Mouse (Mus musculus) neural tube, embryonic 12.5 days (tissue): ENCODE results near the gene Tnfsf8. TPM values are rescaled to one million over a fixed set of nuclear protein-coding genes. Genes with fewer than 3 reads are reported as not detected.

Experiments
- ATAC-seq: fragments of 200-750 bp; cut with Nextera tagmentation; 2 replicates; pipeline ENCODE4 v1.8.0; 2017; ENCODE audit warnings: low read depth, mild to moderate bottlenecking, moderate TSS enrichment, moderate library complexity; ENCODE audit not compliant: low FRiP score
- H3K27ac ChIP-seq: fragments of 300-500 bp; sonication (generic); 2 replicates; pipeline ENCODE4 v1.5.1; 2016
- H3K27me3 ChIP-seq: fragments of 300-500 bp; sonication (generic); replicated peaks from 2 replicates; pipeline ENCODE4 v1.6.1; 2016; ENCODE audit warnings: mild to moderate bottlenecking
- H3K36me3 ChIP-seq: fragments of 300-500 bp; sonication (generic); 2 replicates; pipeline ENCODE4 v1.6.1; 2016; ENCODE audit warnings: mild to moderate bottlenecking
- H3K4me1 ChIP-seq: fragments of 300-500 bp; sonication (generic); 2 replicates; pipeline ENCODE4 v1.6.1; 2016
- H3K4me2 ChIP-seq: fragments of 300-500 bp; sonication (generic); replicated peaks from 2 replicates; pipeline ENCODE4 v1.6.1; 2016; ENCODE audit warnings: mild to moderate bottlenecking
- H3K4me3 ChIP-seq: fragments of 300-500 bp; sonication (generic); 2 replicates; pipeline ENCODE4 v1.5.1; 2016
- H3K9ac ChIP-seq: fragments of 300-500 bp; sonication (generic); 2 replicates; pipeline ENCODE4 v1.6.1; 2016; ENCODE audit warnings: mild to moderate bottlenecking
- H3K9me3 ChIP-seq: fragments of 300-500 bp; sonication (generic); 2 replicates; pipeline ENCODE4 v1.6.1; 2016; ENCODE audit warnings: mild to moderate bottlenecking
- WGBS: fragments of 180-500 bp; shearing (Covaris S2); methylation state at CpG from one replicate; pipeline ENCODE4 v1.1.7; 2016; 5-methylcytosine and 5-hydroxymethylcytosine counted together
- polyA plus RNA-seq: library from polyadenylated mRNA; unstranded; fragments of >200 nt; fragmentation: Nextera tagmentation; extraction: Ambion mirVana; gene quantifications from 2 replicates; pipeline ENCODE4 v1.2.1, GENCODE M21; 2016

Tnfsf8 gene
- not detected in 2 replicates for polyA plus RNA-seq

DNA sequence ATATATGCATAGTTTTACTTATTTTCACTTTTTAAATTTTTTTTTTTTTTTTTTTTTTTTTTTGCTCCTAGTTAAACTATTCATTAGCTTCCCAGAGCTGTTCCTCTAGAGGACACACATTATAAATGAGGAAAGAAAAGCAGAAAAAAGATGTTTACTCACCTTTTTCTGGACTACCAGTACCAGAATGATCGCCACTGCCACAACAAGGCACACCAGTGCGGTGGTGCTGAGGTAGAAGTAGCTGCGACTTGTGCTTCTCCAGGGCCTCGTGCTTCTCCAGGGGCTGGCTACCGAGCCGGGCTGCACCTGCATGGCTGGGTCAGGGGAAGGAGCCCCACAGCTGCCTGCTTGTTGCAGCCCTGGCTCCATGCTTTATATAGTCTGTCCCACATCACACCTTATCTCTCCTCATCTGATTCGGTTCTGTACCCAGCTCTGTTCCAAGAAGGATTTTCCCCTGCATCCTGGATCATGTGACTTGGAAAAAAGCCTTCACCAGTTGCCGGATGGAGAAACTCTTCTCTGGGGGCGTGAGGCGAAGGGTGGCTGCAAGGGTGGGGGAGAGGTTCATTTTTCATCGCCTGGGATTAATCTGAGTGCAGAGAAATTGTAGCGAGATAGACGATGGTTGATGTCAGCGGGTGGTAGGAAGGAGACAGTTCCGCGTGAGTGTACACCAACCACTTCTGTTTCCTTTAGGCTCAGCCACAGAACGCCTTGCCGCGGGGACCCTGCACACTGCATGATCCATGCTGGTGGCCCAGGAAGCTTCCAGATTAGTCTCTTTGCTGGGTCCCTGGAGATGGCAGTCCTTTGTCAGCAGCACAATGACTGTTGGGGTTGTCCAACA, at the start of gene Tnfsf8:
Tnfsf8 (minus strand) TSS at position 660 of the 853 bp plus-strand sequence.
- ATAC-seq, result no peak
- H3K9ac ChIP-seq, result no peak within 1 kb of the TSS
- WGBS, result 89% methylated on average over 19 of the region's 19 CpGs
- no peaks in the 10 kb centered on the region for H3K36me3 ChIP-seq
- no peaks in the 10 kb centered on the region for H3K4me1 ChIP-seq
- no peak within 1 kb of the TSS for H3K27ac ChIP-seq
- H3K4me2 ChIP-seq, result no peak within 1 kb of the TSS
- H3K9me3 ChIP-seq, result no peaks in the 10 kb centered on the region
- no peaks in the 10 kb centered on the region for H3K27me3 ChIP-seq
- H3K4me3 ChIP-seq, result no peak within 1 kb of the TSS

DNA sequence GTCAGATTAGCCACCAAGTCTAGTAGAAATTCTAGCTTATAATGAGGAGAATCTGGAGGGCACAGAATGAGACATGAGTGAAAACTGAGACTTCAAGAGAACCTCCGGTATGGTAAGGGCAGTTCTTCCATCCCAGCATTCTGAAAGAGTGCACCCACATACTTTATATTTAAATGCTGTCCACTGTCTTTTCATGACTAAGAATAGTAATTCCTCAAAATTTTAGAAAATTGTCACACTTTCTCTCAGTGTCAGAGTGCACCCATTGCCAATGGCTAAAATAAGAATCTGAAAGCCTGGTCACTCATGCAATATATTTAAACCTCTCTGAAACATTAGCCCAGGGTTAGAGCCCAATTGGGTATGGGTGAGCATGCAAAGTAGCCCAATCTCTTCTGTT, 47.4 kb upstream of the Tnfsf8 start:
- H3K9ac ChIP-seq, result no peak overlapping the region
- ATAC-seq, result no peak
- H3K9me3 ChIP-seq, result no peaks in the 10 kb centered on the region
- H3K27ac ChIP-seq, result no peak overlapping the region
- H3K36me3 ChIP-seq, result no peaks in the 10 kb centered on the region
- no peaks in the 10 kb centered on the region for H3K27me3 ChIP-seq
- H3K4me3 ChIP-seq, result no peak overlapping the region
- no peak overlapping the region for H3K4me2 ChIP-seq
- no peaks in the 10 kb centered on the region for H3K4me1 ChIP-seq
- WGBS, result 97% methylated on average over 1 of the region's 1 CpGs

DNA sequence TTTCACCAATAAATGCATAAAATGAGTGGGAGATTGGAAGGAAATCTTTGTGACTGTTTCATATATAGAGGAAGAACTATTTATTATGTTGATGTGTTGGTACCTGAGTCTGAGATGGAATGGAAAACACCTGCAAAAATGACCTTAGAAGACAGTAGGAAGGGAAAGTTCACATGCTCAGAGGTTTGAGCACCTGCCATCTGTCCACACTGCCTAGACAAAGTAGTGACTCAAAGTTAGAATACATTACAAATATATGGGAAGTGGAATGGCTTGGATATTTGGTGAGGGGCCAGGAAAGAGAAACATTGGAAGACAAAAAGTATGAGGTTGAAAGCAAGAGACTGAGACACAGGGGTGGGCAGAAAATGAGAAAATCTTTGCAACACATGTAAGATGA, 46.3 kb upstream of the Tnfsf8 start:
- H3K9ac ChIP-seq, result no peak overlapping the region

GRCm38 (mm10) chr4:63906050-63906449, 44.9 kb upstream of the Tnfsf8 start:
- H3K4me2 ChIP-seq, result no peak overlapping the region
- WGBS, result 72% methylated on average over 3 of the region's 3 CpGs
- no peak overlapping the region for H3K4me3 ChIP-seq
- no peaks in the 10 kb centered on the region for H3K9me3 ChIP-seq
- no peak for ATAC-seq
- no peaks in the 10 kb centered on the region for H3K4me1 ChIP-seq
- no peak overlapping the region for H3K27ac ChIP-seq
- no peak overlapping the region for H3K9ac ChIP-seq
- H3K36me3 ChIP-seq, result no peaks in the 10 kb centered on the region
- no peaks in the 10 kb centered on the region for H3K27me3 ChIP-seq

More for the DNA sequence above, 46.3 kb upstream of the Tnfsf8 start:
- H3K4me2 ChIP-seq, result no peak overlapping the region
- H3K4me3 ChIP-seq, result no peak overlapping the region
- H3K4me1 ChIP-seq, result no peaks in the 10 kb centered on the region
- H3K27ac ChIP-seq, result no peak overlapping the region
- H3K36me3 ChIP-seq, result no peaks in the 10 kb centered on the region
- no peak for ATAC-seq
- H3K9me3 ChIP-seq, result no peaks in the 10 kb centered on the region
- H3K27me3 ChIP-seq, result no peaks in the 10 kb centered on the region

GRCm38 (mm10) chr4:63899081-63899523, 38.0 kb upstream of the Tnfsf8 start:
- H3K27me3 ChIP-seq, result no peaks in the 10 kb centered on the region
- no peaks in the 10 kb centered on the region for H3K4me1 ChIP-seq
- no peak overlapping the region for H3K4me3 ChIP-seq
- WGBS, result 88% methylated on average over 10 of the region's 10 CpGs
- H3K36me3 ChIP-seq, result no peaks in the 10 kb centered on the region
- no peak overlapping the region for H3K9ac ChIP-seq
- no peak for ATAC-seq
- H3K27ac ChIP-seq, result no peak overlapping the region
- H3K9me3 ChIP-seq, result no peaks in the 10 kb centered on the region
- no peak overlapping the region for H3K4me2 ChIP-seq

DNA sequence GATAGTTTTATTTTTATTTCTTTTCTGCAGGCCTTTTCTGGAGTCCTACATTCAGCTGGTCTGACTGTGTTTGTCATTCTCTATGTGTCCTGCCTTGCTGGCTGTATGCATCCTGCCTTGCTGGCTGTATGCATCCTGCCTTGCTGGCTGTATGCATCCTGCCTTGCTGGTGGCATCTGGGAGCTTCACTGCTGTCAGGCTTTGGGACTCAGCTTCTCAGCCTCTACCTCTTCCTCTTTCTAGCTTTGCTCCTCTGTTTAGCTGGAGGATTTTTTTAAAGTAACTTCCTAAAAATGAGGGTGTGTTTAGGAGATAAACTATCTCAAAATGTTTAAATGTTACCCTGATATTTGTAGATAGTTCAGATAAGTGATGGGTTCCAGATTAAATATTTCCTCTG, 36.0 kb upstream of the Tnfsf8 start:
- no peaks in the 10 kb centered on the region for H3K4me1 ChIP-seq
- H3K27ac ChIP-seq, result no peak overlapping the region
- no peak overlapping the region for H3K9ac ChIP-seq
- ATAC-seq, result no peak
- H3K36me3 ChIP-seq, result no peaks in the 10 kb centered on the region
- no peaks in the 10 kb centered on the region for H3K27me3 ChIP-seq
- H3K4me3 ChIP-seq, result no peak overlapping the region
- no peak overlapping the region for H3K4me2 ChIP-seq
- no peaks in the 10 kb centered on the region for H3K9me3 ChIP-seq

DNA sequence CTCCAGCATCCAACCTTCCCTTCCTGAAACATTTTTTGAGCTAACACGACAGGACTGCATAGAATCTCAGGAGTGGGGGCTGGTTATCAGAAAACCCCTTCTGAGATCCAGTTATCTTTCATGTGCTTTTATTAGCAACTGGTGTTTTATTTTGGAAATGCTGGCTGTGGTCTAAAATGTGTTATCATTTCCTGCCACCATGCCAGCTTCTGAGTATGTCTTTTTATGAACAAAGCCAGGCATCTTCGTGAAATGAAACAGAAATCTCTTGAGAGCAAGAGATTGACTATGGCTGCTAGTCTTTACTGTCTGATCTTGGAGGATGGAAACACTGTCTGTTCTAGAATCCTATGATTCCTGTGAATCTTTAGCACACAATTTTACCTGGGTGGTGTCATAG, 25.0 kb upstream of the Tnfsf8 start:
- Histone ChIP-seq H3K36me3 (no peaks in the 10 kb centered on the region), H3K4me2 (no peak overlapping the region), H3K9ac (no peak overlapping the region), H3K4me3 (no peak overlapping the region), H3K27me3 (no peaks in the 10 kb centered on the region), H3K27ac (no peak overlapping the region), H3K9me3 (no peaks in the 10 kb centered on the region), H3K4me1 (no peaks in the 10 kb centered on the region)
- no peak for ATAC-seq
- 77% methylated on average over 2 of the region's 2 CpGs for WGBS

- 69% methylated on average over 2 of the region's 2 CpGs for WGBS
- Histone ChIP-seq H3K9ac (no peak overlapping the region), H3K27ac (no peak overlapping the region), H3K4me2 (no peak overlapping the region), H3K4me1 (no peaks in the 10 kb centered on the region), H3K36me3 (no peaks in the 10 kb centered on the region), H3K27me3 (no peaks in the 10 kb centered on the region), H3K9me3 (no peaks in the 10 kb centered on the region), H3K4me3 (no peak overlapping the region)
- no peak for ATAC-seq
Observed at GRCm38 (mm10) chr4:63876720-63877119, 15.6 kb upstream of the Tnfsf8 start.

- Histone ChIP-seq H3K9me3 (no peaks in the 10 kb centered on the region), H3K36me3 (no peaks in the 10 kb centered on the region), H3K4me1 (no peaks in the 10 kb centered on the region), H3K27ac (no peak overlapping the region), H3K4me2 (no peak overlapping the region), H3K9ac (no peak overlapping the region), H3K27me3 (no peaks in the 10 kb centered on the region), H3K4me3 (no peak overlapping the region)
- WGBS, result 88% methylated on average over 3 of the region's 3 CpGs
- no peak for ATAC-seq
Observed at GRCm38 (mm10) chr4:63875480-63875879, 14.3 kb upstream of the Tnfsf8 start.

DNA sequence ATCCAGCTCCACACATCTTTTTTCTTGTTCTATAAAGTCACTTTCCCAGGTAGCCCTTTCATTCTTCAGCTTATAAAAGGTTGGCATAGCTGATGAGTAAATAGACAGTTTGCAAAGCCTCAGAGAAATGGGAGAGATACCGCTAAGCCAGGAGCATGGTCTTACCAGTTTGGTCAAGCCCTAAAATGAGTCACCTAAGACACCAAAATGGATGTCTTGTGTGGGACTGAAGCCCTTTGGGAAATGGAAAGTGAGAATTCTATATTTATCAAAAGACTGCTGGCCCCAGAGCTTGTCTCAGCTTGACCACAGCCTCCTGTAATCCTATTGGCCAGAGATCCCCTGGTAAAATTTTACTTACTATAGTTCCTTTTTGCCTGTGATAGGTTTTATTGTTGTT, 9.5 kb upstream of the Tnfsf8 start:
- WGBS, result 93% methylated on average over 1 of the region's 1 CpGs
- Histone ChIP-seq H3K36me3 (no peaks in the 10 kb centered on the region), H3K9me3 (no peaks in the 10 kb centered on the region), H3K9ac (no peak overlapping the region), H3K27ac (no peak overlapping the region), H3K4me2 (no peak overlapping the region), H3K4me1 (no peaks in the 10 kb centered on the region), H3K27me3 (no peaks in the 10 kb centered on the region), H3K4me3 (no peak overlapping the region)
- ATAC-seq, result no peak

DNA sequence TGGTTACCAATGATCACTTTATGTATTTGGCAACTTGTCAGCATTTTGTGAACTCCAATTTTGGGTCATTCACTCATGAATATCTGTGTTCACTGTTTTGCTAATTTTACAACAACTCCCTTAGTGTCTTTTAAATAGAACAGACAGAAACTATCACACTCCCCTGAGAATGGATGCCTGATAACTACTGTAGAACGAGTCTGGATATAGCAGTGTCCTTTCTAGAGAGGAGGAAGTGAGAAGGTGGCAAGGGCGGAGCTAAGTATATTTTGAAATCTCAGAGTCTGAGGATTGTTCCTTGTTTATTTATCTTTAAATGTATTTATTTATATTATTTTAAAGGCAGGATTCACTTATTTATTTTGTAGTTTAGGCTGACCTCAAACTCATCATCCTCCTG, 7.6 kb upstream of the Tnfsf8 start:
- Histone ChIP-seq H3K9me3 (no peaks in the 10 kb centered on the region), H3K36me3 (no peaks in the 10 kb centered on the region), H3K27me3 (no peaks in the 10 kb centered on the region), H3K4me2 (no peak overlapping the region), H3K4me3 (no peak overlapping the region), H3K9ac (no peak overlapping the region), H3K4me1 (no peaks in the 10 kb centered on the region), H3K27ac (no peak overlapping the region)
- ATAC-seq, result no peak
- 79% methylated on average over 2 of the region's 2 CpGs for WGBS

GRCm38 (mm10) chr4:63862953-63863352, 1.8 kb upstream of the Tnfsf8 start:
- H3K27me3 ChIP-seq, result no peaks in the 10 kb centered on the region
- H3K27ac ChIP-seq, result no peak overlapping the region
- H3K36me3 ChIP-seq, result no peaks in the 10 kb centered on the region
- no peak overlapping the region for H3K9ac ChIP-seq
- H3K4me2 ChIP-seq, result no peak overlapping the region
- no peak overlapping the region for H3K4me3 ChIP-seq
- ATAC-seq, result no peak
- 86% methylated on average over 3 of the region's 3 CpGs for WGBS
- no peaks in the 10 kb centered on the region for H3K4me1 ChIP-seq
- H3K9me3 ChIP-seq, result no peaks in the 10 kb centered on the region

DNA sequence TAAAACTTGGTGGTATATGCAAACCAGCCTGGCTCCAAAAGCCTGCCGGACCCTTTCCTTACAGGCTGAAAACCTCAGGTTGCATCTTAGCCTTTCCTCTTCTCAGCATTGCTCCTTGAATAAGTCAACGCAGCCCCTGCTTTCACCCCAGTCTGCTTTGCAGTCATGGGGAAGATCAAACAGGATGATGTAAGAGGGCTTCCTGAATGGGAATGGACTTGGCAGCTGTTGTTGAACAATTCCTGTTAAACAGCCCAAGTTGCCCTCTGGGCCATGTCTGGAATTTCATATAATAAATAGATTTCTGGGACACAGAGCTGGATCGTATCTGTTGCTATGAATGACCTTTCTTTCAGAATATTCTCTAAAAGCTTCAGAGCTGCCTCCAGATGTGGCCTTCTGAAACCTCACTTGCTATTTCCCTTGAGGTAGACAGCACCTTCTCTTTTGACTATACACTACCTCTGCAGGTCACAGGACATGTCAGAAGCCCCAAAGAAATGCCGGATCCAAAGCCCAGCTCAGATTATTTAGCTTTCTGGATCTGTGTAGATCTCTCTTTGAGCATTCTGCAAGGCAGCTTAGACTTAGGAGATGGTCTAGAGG, 1.0 kb upstream of the Tnfsf8 start:
- no peak overlapping the region for H3K27ac ChIP-seq
- H3K9ac ChIP-seq, result no peak overlapping the region
- no peaks in the 10 kb centered on the region for H3K36me3 ChIP-seq
- H3K4me2 ChIP-seq, result no peak overlapping the region
- no peaks in the 10 kb centered on the region for H3K4me1 ChIP-seq
- ATAC-seq, result no peak
- H3K4me3 ChIP-seq, result no peak overlapping the region
- no peaks in the 10 kb centered on the region for H3K27me3 ChIP-seq
- WGBS, result 80% methylated on average over 4 of the region's 4 CpGs
- H3K9me3 ChIP-seq, result no peaks in the 10 kb centered on the region
